Mouse (Mus musculus): Measurements from ENCODE around the gene Rasgef1b.

Gene Rasgef1b

DNA sequence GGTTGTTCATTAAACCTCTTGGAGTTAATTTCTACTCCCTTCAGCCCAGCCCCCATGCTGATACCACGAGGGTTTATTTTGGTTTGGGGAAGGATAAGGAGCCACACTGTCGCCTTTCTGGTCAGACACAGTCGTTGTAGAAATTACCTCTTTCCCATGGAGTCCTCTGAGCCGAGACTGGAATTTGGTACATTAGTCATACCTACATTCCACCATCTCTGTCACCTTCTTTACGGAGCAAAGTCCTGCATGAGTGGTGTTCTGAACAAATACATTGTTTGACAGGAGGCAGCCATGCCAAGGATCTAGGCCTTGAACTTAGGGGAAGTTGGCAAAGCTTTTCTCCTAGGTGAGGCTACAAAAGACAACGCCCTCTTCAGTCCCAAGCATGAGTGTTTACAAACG is 202.1 kb downstream of the Rasgef1b start:
- no peak for DNase-seq

DNA sequence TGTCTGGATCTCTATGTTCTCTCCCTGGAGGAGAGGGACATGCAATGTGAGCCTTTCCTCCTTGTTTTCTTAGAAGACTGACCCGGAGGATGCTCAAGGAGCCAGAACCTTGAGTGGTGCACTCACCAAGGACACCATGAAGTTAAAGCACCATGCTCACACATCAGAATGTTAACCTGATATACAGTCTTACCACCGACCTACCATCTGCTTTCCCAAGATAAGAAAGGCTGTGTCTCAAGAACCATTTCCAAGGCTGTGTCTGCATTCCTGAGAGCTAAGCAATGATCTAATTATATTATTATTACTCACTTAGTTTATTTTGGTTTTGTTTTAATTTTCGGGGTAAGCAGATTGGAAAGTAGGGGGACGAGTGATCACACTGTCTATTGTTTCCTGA is 203.2 kb downstream of the Rasgef1b start:
- DNase-seq: no peak

DNA sequence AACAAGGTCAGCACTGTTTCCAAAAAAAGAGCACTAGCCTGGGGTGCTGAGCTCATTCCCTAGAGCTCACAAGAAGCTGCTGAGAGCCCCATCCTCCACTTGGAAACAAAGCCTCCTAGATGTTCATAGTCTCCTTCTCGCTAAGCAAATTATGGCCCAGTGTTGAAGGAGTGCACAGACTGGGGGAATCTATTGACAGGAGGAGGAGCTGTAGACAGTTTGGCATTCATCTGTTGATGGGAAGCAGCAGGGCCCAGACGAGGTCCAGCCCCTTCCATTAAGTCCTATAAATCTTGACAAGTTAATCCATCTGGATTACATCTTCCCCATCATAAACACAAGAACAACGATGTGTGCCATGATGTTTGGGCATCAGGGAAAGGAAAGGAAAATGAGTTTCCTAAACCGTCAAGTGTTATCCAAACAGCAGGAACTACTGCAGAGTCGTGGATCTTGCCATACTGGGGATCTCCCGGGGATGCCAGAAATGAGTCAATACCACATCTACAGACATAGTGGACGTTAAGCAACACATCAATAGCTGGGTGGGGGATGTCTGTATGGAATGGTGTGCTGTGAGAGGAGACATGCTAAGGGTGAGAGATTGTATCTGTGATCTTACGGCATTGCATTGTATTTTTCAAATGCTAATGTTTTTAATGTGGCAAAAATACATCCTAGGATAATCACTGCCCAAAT is 206.1 kb downstream of the Rasgef1b start:
- DNase-seq: no peak

DNA sequence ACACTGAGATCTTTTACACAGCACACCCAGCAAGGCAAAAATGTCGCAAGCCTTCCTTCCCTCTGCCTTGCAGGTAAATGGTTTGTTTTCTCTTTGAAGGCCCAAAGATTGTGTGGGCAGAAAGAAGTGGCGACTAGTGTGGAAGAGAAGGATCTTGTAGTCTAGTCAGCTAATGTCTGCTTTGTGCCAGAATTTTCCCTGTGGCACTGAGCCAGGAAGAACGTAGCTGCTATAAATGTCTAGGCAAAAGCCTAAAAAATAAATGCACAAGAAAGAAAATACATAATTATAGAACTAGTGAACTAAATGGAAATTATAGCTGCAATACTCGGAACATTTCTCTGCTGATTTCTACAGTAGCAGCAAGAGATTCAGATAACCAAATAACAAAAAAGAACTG is 207.5 kb downstream of the Rasgef1b start:
- no peak for DNase-seq

DNA sequence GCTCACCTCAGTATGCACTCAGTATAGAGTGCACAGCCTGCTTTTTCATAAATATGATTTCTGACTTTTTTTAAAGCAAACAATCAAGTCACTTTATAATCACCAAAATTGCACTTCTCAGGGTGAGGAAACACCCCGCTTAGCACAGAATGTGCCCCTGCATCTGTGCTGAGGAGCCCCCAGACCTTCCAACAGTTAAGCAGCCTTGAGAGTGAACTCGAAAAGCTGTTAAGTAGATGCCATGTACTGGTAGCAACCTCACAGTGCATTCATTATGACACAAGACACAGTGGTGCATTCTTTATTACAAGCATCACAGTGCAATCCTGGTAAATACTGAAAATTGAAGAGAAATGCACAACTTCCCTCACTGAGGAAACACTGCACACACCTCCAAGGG is 209.3 kb downstream of the Rasgef1b start:
- no peak for DNase-seq

DNA sequence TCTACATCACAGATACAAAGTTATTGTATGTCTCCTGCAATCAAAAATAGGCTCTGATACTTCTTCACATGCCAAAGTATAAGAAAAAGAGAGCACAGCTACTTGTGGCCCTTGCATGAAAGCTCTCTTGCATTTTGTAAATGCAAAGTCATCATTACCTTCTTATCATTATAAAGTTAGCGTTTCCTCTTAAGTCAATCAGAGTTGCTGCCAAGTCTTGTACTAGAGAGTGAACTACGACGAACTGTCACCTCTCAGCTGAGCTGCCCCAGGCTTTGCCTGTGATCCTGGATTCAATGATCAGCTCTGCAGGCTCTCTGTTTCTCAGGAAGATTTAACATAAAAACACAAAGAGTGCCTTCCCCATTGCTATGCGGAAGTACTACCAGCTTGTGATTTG is 209.8 kb downstream of the Rasgef1b start:
- no peak for DNase-seq

DNA sequence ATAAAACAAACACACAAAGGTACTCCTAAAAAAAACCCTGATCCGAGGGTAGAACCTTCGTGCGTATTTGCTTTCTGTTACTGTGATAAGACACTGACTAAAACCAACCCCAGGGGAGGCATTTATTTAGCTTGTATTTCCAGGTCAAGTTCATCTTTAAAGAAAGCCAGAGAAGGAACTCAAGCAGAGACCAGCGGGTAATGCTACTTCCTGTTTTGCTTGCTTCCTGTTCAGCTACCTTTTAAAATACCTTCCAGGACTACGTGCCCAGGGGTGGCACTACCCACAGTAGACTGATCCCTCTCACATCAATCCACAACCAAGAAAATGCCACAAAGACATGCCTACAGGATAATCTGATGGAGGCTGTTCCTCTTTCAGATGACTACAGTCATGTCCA is 212.7 kb downstream of the Rasgef1b start:
- no peak for DNase-seq

DNA sequence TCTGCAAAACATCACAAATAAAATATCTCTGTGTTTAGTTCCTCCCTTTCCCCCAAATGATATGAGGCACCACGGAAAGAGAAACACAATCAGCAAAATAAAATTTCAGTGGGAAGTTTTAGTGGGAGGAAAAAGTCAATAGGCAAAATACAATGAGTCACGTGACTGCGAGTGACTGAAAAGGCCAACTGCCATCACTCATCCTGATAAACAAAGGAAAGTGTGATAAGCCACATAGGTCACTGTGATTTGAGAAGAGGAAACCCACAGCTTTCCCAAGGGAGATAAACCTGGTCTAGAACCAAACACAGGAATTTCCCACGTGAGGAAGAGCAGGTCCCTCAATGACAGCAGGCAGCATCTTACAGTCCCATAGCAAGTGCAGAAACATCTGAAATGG is 213.1 kb downstream of the Rasgef1b start:
- no peak for DNase-seq

DNA sequence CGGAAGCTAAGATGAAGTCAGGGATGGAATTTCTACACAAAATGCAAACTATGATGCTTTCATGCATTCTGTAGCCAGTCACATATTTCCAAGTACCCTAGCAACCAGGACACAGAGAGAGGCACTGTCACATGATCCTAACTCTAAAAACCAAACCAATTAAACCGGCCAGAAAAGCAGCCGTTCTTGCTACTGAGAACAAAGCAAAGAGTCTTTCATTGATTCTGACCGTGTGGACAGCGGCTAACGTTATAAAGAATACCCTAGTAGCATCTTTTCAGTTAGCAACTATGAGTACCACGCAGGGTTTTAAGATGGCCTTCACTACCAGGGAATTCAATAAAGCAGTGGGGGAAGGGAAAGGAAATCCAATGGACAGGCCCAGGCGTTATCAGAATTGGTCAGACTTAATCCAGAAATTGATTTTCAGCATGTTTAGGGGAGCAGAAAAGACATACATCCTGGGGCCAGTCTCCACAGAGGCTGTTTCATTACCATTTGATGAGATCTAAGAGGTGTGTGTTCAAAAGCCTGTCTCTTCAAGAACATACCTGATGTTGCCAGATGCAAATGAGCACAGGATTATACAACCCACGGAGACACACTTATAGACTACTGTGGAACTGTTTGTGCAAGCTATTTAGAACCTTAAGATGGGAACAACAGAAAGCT is 215.5 kb downstream of the Rasgef1b start:
- no peak for DNase-seq

DNA sequence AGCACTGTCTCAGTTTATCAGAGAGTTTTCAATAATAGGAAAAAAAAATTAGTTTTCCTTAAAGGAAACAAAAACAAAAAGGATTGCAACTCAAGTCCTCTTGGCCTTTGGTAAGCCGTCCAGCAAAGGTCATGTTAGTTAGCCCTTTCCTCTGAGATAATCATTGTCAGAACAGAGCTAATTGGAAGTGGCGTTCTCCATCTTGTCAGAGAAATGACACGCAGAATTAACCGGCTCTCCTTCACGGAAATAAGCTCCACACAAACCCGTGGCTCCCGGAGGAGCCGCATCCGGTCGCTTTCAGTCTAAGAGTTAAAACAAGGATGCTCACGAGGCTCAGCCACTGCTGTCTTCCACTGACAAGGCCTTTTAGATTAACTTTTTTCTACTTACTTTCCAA is 217.8 kb downstream of the Rasgef1b start:
- no peak for DNase-seq

DNA sequence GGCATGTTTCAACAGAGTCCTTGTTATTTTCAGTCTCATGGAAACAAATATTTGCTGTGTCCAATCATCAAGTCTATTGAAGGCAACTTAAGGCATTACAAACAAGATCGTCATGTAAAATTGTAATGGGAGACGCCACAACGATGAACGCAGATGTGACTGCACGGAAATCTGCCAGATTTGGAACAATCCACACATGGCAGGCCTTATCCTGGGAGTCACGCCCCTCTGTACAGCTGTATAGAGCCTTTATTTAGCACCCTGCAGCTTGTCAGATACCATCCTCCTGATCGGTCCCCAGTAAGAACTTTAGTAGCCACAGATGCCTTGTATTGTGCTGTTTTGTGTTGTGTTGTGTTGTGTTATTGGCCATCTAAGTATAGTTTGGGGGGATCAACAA is 222.8 kb downstream of the Rasgef1b start:
- DNase-seq: no peak

DNA sequence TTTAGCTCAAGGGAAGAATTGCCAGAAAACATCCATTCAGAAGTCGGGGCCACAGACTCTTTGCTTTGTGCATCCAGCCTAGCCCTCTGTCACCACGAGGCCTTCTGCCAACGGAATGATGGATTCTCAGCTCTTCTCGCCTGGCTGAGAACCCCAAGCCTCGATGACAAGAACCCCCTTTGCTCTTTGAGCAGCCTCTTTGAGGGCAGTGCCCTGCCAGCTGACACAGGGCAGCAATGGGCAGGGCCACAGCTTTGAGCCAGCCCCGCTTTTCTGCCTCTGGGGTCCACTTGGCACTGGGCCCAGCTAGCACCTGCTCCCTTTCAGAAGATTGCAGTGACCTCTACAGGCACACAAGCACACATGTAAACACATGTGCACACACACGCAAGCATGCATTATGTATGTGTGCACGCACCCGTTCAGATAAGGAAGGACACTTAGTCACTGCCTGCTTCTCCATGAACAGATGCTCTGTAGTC is 224.5 kb downstream of the Rasgef1b start:
- DNase-seq: peak; percentile 91

DNA sequence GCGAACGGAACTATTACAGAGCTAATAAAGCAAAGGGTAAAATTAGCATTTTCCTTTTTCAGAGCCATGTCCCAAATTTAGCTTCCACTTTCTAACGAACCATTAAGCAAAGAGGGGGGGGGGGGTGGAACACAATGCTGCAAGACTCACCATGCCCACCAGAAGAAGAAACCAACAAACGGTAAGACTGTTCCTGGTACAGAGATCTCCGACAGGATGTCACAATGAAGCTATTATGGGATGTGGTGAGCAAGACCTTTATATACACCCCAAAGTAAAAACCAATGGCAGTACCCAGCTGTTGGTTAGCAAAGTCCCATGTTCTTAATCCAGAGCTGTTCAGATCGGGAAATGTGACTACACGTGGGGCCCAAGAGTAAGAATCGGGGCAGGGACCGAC is 226.2 kb downstream of the Rasgef1b start:
- no peak for DNase-seq

DNA sequence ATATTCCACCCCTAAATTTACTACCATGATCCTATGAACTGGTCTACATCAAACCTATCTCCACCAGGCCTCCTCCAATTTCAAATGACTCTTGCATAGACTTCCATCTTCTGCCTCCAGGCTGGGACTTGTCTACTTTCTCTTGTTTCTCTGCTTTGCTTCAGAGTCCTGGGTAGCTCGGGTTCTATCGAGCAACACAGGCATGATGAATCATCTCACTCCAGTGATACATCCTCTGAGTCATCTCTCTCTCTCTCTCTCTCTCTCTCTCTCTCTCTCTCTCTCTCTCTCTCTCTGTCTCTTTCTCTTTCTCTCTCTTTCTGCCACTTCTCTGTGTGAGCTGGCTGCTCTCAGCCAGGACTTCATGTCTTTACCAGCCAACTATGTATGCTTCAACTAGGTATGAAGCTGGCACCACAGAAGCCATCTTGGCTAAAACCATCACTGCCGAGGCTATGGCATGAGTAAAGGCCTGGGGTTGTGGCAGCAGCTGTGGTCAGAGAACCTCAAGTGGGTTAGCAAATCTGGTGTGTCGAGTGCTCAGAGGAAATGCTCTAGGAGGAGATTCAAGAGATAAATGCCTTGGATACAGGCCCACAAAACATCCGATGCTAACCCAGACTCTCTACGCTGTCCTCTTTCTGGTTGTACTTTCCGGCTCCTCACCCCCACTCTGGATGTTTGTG is 229.3 kb downstream of the Rasgef1b start:
- no peak for DNase-seq

DNA sequence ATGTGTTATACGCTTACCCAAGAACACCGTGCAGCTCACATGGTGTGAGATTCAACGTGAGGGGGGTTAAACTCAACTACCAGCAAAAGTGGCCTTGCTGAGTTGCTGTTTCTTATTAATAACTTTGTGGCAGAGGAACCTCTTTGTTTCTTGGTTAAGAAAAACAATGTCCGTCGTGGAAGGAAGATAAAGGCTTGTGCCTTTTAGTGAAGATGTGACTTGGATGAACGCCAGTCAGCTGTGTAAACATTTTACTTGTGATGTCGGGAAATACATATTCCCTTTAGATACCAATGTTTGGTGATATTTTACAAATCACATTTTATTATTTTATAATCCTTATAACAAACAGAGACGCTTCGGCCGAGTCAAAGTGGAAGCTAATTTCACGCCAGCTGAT is 231.0 kb downstream of the Rasgef1b start:
- DNase-seq: no peak

DNA sequence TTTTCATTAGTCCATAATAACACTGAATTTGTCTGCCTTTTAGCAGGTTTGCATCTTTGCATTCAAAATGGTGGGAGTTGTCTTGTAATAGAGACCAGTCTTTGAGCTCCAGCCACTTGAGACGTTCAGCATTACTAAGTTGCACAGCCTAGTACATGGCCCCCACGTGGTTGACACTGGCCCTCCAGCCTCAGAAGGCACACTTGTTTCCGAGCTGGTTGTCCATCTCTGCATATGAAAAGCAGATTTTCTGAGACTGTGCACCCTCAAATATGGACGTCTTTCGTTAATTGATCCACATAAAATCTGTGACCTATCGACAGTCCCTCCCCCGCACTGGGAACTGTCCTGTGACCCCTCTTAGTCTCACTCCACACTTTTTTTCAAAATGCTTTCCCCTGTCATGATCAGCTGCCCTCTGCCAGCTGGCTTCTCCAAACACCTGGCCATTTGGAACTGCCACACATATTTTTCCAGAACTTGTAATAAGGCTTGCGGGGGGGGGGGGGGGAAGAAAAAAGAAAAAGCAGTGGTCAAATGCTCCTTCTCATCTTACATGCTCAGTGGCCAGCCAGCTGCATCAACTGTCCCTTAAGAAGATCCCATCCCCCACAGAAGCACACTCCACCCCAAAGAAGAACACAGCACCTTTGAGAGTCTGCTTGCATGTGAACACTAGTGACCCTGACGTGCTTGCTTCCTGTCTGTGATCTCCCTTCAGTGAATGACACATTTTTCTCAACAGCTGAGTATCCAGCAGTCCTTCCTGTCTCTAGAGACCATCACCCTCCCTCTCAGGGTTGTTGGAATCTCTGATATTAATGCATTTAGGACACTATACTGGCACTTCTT is 231.7 kb downstream of the Rasgef1b start:
- peak; percentile 74 for DNase-seq

DNA sequence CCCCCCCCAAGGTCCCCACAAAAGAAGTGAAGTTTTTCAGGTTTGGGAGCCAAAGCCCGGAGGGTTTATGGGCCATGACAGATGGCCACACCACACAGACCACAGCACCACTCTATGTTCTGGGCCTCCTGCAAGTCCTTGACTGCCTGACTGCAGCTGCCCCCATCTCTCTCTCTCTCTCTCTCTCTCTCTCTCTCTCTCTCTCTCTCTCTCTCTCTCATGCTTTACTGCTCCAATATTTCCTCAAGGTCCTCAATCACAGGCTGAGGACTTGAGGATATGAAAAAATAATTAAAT is 232.8 kb downstream of the Rasgef1b start:
- DNase-seq: no peak

DNA sequence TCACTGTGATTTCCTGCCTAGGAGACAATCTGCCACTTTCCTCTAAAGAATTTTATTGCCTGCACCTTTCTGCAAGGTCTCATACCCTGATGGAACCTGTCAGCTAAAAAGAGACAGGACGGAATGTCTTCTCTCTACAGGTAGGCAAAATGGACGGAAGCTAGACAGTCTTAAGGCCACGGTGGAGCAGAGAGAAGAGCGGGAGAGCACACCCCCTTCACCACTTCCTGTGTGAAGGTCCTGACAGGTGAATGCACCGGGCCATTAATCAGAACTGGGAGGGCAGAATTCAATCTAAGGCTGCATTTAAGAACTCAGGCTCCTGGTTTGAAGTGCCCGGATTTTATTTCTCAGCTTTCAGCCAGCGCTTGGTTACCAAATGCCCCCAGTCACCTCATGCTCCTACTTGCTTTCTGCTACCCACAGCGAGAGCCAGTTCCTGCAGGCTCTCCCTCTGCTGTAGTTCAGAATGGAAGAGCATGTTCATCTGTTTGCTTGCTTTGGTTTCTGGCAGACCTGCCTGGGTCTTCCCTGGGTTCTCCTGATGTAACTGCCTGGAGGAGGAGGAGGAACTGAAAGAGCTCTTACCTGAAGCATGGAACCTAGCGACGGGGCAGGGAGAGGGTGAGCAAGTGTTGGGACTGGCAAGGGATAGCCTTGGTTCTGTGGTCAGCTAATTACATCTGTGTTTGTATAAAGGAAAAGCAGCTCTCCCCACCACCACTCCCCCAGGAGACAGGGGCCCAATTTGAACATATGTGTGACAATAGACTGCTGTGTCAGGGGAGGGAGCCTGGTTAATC is 233.3 kb downstream of the Rasgef1b start:
- DNase-seq: peak; percentile 68

DNA sequence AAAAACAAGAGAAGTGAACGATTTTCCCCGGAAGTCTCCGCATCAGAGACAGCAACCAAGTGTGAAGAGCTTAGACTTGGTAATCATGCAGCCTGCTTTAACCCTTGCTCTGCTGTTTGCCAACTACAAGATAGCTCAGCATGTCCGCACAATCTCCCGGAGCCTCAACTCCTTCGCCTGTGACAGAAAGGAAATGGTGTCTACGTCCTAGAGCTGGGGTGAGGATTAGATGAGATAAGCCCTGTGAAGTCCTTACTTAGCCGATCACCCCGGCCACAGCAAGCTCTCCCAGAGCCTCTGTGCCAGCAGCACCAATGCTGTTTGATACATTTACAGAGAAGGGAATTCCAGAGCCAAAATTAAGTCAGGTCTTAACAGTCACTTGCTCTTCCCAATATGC is 235.0 kb downstream of the Rasgef1b start:
- DNase-seq: peak; percentile 79

DNA sequence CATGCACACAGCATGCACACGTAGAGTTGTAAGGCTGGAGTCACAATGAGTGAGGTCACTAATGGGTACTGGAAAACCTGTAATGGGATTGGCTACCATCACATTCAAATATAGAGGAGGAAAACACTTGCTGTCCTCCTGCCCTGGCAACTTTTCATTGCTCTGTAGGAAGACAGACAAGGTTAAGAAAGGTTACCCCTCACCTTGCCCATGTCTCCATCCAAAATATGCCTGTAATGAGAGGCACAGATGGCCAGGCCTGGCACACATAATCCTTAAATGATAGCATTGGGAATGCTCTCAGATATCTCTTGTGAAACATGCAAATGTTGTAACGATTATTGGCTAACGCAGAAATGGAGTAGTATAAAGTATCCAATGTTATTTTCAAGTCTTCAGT is 235.8 kb downstream of the Rasgef1b start:
- DNase-seq: peak; percentile 60

DNA sequence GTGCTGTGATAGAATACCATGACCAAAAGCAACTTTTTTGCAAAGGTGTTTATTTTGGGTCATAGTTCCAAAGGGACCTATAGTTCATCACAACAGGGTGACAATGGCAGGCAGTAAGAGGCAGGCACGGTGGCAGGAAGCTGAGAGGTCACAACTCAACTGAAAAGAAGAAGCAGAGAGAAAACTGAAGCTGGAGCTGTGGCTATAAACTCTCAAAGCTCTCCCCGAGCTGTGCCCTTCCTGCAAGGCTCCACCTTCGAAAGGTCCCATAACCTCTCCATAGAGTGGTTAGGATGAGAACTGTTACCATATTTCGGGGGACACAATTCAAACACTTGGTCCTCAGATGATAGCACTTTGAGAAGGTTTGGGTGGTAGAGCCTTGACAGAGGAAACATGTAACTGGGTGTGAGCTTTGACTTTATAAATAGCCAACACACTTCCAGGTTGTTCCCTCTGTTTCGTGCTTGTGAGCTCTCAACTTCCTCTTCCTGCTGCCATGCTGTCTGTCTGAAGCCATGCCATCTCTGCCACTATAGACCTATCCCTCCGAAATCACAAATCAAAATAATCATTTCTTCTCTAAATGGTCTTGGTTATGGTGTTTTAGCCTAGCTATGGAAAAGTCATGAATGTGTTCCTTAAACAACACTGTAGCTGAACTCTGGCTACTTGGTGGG is 240.2 kb downstream of the Rasgef1b start:
- DNase-seq: peak; percentile 57
